Mouse (Mus musculus) heart, embryonic 16.5 days (tissue): ENCODE data around the gene Arfgef2. TPM values are rescaled to one million over a fixed set of nuclear protein-coding genes. Genes with fewer than 3 reads are reported as not detected.

Experiments used
- ATAC-seq: fragments of 200-750 bp; cut with Nextera tagmentation; replicated peaks from 2 replicates; pipeline ENCODE4 v1.8.0; 2017; ENCODE audit warnings: moderate number of reproducible peaks; ENCODE audit not compliant: insufficient read depth, low FRiP score; ENCODE audit errors: extremely low read depth
- H3K27ac ChIP-seq: fragments of 300-500 bp; sonication (generic); 2 replicates; pipeline ENCODE4 v1.5.1; 2014; ENCODE audit warnings: mild to moderate bottlenecking, low read length, control low read depth, moderate library complexity
- H3K27me3 ChIP-seq: fragments of 300-500 bp; sonication (generic); 2 replicates; pipeline ENCODE4 v1.6.1; 2014; ENCODE audit warnings: low read length, mixed read lengths; ENCODE audit not compliant: control insufficient read depth, insufficient read depth
- H3K36me3 ChIP-seq: fragments of 300-500 bp; sonication (generic); 2 replicates; pipeline ENCODE4 v1.6.1; 2014; ENCODE audit not compliant: control insufficient read depth, insufficient read depth
- H3K4me1 ChIP-seq: fragments of 300-500 bp; sonication (generic); 2 replicates; pipeline ENCODE4 v1.6.1; 2014; ENCODE audit warnings: low read length, mixed read lengths; ENCODE audit not compliant: control insufficient read depth, insufficient read depth
- H3K4me2 ChIP-seq: fragments of 300-500 bp; sonication (generic); 2 replicates; pipeline ENCODE4 v1.6.1; 2014; ENCODE audit warnings: low read depth, mild to moderate bottlenecking, control low read depth, low read length
- H3K4me3 ChIP-seq: fragments of 300-500 bp; sonication (generic); 2 replicates; pipeline ENCODE4 v1.5.1; 2014; ENCODE audit warnings: mild to moderate bottlenecking, control low read depth, low read length
- H3K9ac ChIP-seq: fragments of 300-500 bp; sonication (generic); 2 replicates; pipeline ENCODE4 v1.6.1; 2014; ENCODE audit warnings: low read length, control low read depth
- H3K9me3 ChIP-seq: fragments of 300-500 bp; sonication (generic); replicated peaks from 2 replicates; pipeline ENCODE4 v1.6.1; 2016; ENCODE audit warnings: low read length; ENCODE audit not compliant: control insufficient read depth
- WGBS: fragments of 180-500 bp; shearing (Covaris S2); extraction: QIAGEN DNeasy Blood & Tissue Kit; methylation state at CpG from one replicate; pipeline ENCODE4 v1.1.7; 2014; 5-methylcytosine and 5-hydroxymethylcytosine counted together
- polyA plus RNA-seq: library from polyadenylated mRNA; unstranded; fragments of >200 nt; fragmentation: Nextera tagmentation; extraction: Ambion mirVana; gene quantifications from 2 replicates; pipeline ENCODE4 v1.2.1, GENCODE M21; 2015

Arfgef2 gene
- polyA plus RNA-seq, 1 experiment from 2014 or later = 6.2 TPM

GRCm38 (mm10) chr2:166834091-166834490, 28.7 kb downstream of the Arfgef2 start:
- H3K4me3 ChIP-seq = no peak overlapping the region
- no peak overlapping the region for H3K4me2 ChIP-seq
- H3K27ac ChIP-seq = no peak overlapping the region
- H3K4me1 ChIP-seq = no peaks in the 10 kb centered on the region
- H3K27me3 ChIP-seq = no peaks in the 10 kb centered on the region
- no peak overlapping the region for H3K9ac ChIP-seq
- 95% methylated on average over 2 of the region's 2 CpGs for WGBS
- ATAC-seq = no peak
- H3K36me3 ChIP-seq = peaks cover 26% of the 10 kb centered on the region
- H3K9me3 ChIP-seq = no peaks in the 10 kb centered on the region

DNA sequence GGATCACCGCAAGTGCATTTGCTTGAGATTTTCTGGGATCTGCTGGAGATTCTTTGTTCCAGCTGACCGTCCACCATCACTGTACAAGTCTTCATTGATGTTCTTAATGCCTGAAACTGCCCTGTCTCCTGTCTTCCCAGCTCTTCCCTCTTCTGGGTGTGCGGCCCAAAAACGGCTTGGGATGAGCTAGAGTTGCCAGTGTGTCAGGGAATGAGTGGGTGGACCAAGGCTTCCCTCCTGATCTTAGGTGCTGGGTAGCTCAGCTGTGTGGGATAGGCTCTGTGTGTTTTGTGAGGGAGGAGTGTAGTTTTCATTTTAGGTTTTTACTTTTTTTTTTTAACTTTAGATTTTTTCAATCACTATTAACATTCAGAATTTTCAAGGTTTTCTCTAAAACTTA, 29.4 kb downstream of the Arfgef2 start:
- H3K27me3 ChIP-seq = no peaks in the 10 kb centered on the region
- peaks cover 29% of the 10 kb centered on the region for H3K36me3 ChIP-seq
- no peaks in the 10 kb centered on the region for H3K9me3 ChIP-seq
- no peak overlapping the region for H3K27ac ChIP-seq
- no peak overlapping the region for H3K4me2 ChIP-seq
- no peak overlapping the region for H3K9ac ChIP-seq
- 89% methylated on average over 4 of the region's 4 CpGs for WGBS
- H3K4me1 ChIP-seq = no peaks in the 10 kb centered on the region
- H3K4me3 ChIP-seq = no peak overlapping the region
- no peak for ATAC-seq

- no peak for ATAC-seq
- 63% methylated on average over 5 of the region's 5 CpGs for WGBS
- no peak overlapping the region for H3K4me2 ChIP-seq
- H3K4me3 ChIP-seq = no peak overlapping the region
- no peaks in the 10 kb centered on the region for H3K9me3 ChIP-seq
- H3K27ac ChIP-seq = no peak overlapping the region
- H3K27me3 ChIP-seq = no peaks in the 10 kb centered on the region
- H3K4me1 ChIP-seq = no peaks in the 10 kb centered on the region
- no peak overlapping the region for H3K9ac ChIP-seq
- H3K36me3 ChIP-seq = peaks cover 30% of the 10 kb centered on the region
Measured at GRCm38 (mm10) chr2:166835581-166835980, 30.2 kb downstream of the Arfgef2 start.

- no peaks in the 10 kb centered on the region for H3K27me3 ChIP-seq
- H3K27ac ChIP-seq = no peak overlapping the region
- no peaks in the 10 kb centered on the region for H3K9me3 ChIP-seq
- H3K4me3 ChIP-seq = no peak overlapping the region
- H3K36me3 ChIP-seq = peaks cover 26% of the 10 kb centered on the region
- whole genome bisulfite sequencing = 87% methylated on average over 4 of the region's 4 CpGs
- H3K4me2 ChIP-seq = no peak overlapping the region
- ATAC-seq = no peak
- no peaks in the 10 kb centered on the region for H3K4me1 ChIP-seq
- H3K9ac ChIP-seq = no peak overlapping the region
Measured at GRCm38 (mm10) chr2:166841813-166842212, 36.4 kb downstream of the Arfgef2 start.

- whole genome bisulfite sequencing = 90% methylated on average over 11 of the region's 11 CpGs
- 0 out of 2 replicates have a peak, but pooled peaks cover 3% of the 10 kb centered on the region for H3K9me3 ChIP-seq
- no peaks in the 10 kb centered on the region for H3K27me3 ChIP-seq
- H3K4me3 ChIP-seq = no peak overlapping the region
- H3K4me2 ChIP-seq = no peak overlapping the region
- H3K36me3 ChIP-seq = peaks cover 65% of the 10 kb centered on the region
- no peak overlapping the region for H3K27ac ChIP-seq
- ATAC-seq = no peak
- no peaks in the 10 kb centered on the region for H3K4me1 ChIP-seq
- no peak overlapping the region for H3K9ac ChIP-seq
Measured at GRCm38 (mm10) chr2:166850691-166851090, 45.3 kb downstream of the Arfgef2 start.

GRCm38 (mm10) chr2:166852270-166852669, 46.9 kb downstream of the Arfgef2 start:
- Histone ChIP-seq H3K4me2 (no peak overlapping the region), H3K4me3 (no peak overlapping the region), H3K9ac (no peak overlapping the region), H3K27ac (no peak overlapping the region), H3K9me3 (0 out of 2 replicates have a peak, but pooled peaks cover 3% of the 10 kb centered on the region), H3K27me3 (no peaks in the 10 kb centered on the region), H3K36me3 (peaks cover 67% of the 10 kb centered on the region), H3K4me1 (no peaks in the 10 kb centered on the region)
- 93% methylated on average over 7 of the region's 7 CpGs for WGBS
- no peak for ATAC-seq

DNA sequence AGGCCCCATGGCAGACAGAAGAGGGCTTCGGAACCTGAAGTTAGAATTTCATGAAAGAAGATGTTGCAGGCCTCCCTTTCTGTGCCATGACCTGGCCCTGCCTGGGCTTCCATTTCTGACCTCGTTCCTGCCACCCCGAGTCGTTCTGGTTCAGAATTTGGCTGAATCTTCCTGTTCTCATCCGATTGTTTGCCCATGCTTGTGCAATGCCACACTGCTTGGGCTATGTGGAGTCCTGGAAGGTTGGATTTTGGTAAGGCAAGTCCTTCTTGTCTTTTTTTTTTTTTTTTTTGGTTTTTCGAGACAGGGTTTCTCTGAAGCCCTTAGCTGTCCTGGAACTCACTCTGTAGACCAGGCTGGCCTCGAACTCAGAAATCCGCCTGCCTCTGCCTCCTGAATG, 50.4 kb downstream of the Arfgef2 start:
- no peaks in the 10 kb centered on the region for H3K4me1 ChIP-seq
- H3K27ac ChIP-seq = no peak overlapping the region
- peaks cover 71% of the 10 kb centered on the region for H3K36me3 ChIP-seq
- 0 out of 2 replicates have a peak, but pooled peaks cover 3% of the 10 kb centered on the region for H3K9me3 ChIP-seq
- no peak overlapping the region for H3K4me2 ChIP-seq
- 95% methylated on average over 8 of the region's 8 CpGs for WGBS
- no peak overlapping the region for H3K4me3 ChIP-seq
- H3K9ac ChIP-seq = no peak overlapping the region
- H3K27me3 ChIP-seq = no peaks in the 10 kb centered on the region
- ATAC-seq = no peak

DNA sequence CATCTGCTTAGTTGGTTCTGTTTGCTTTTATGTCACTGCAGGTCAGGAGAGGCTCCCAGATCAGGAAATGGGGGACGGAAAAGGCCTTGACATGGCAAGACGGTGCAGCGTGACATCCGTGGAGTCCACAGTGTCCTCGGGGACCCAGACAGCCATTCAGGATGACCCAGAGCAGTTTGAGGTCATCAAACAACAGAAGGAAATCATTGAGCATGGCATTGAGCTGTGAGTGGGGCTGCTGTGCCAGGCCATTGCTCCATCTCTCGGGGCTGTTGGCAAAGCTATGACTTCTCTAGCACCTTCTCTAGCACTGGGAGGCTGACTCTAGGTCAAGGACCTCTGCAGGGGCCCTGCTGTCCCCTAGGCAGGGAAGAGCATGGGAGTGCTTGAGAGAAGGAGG, 51.0 kb downstream of the Arfgef2 start:
- H3K27ac ChIP-seq = no peak overlapping the region
- H3K4me2 ChIP-seq = no peak overlapping the region
- WGBS = 80% methylated on average over 6 of the region's 6 CpGs
- H3K36me3 ChIP-seq = peaks cover 69% of the 10 kb centered on the region
- H3K4me3 ChIP-seq = no peak overlapping the region
- no peak overlapping the region for H3K9ac ChIP-seq
- H3K4me1 ChIP-seq = no peaks in the 10 kb centered on the region
- ATAC-seq = no peak
- H3K27me3 ChIP-seq = no peaks in the 10 kb centered on the region
- 0 out of 2 replicates have a peak, but pooled peaks cover 3% of the 10 kb centered on the region for H3K9me3 ChIP-seq

GRCm38 (mm10) chr2:166857118-166857517, 51.7 kb downstream of the Arfgef2 start:
- H3K36me3 ChIP-seq = peaks cover 69% of the 10 kb centered on the region

More at GRCm38 (mm10) chr2:166857118-166857517, 51.7 kb downstream of the Arfgef2 start:
- WGBS = 87% methylated on average over 2 of the region's 2 CpGs
- no peak overlapping the region for H3K27ac ChIP-seq
- H3K4me3 ChIP-seq = no peak overlapping the region
- no peak for ATAC-seq
- H3K9me3 ChIP-seq = 0 out of 2 replicates have a peak, but pooled peaks cover 2% of the 10 kb centered on the region
- H3K27me3 ChIP-seq = no peaks in the 10 kb centered on the region
- H3K4me1 ChIP-seq = no peaks in the 10 kb centered on the region
- H3K4me2 ChIP-seq = no peak overlapping the region
- H3K9ac ChIP-seq = no peak overlapping the region
